ENCODE assay signal across 19 mouse cellular contexts in genomic region chr1:173381436-173381835, GRCm38 (mm10). TPM values are rescaled to one million over a fixed set of nuclear protein-coding genes. Genes with fewer than 3 reads are reported as not detected.
"Had no signal": no experiment of that assay in that cellular context is flagged by ENCODE, and none has a peak within 500 bp of the region (broad histone marks: within the 10 kb centered on the region; RNA-seq: fewer than 3 reads in every experiment).

No protein-coding gene starts in this region.

- H3K4me1 ChIP-seq: liver, embryonic 13.5 days; liver, embryonic 15.5 days; midbrain, embryonic 10.5 days; neural tube, embryonic 13.5 days; stomach, embryonic 15.5 days had no signal

- H3K27me3 ChIP-seq: liver, embryonic 13.5 days; liver, embryonic 15.5 days; neural tube, embryonic 13.5 days; neural tube, embryonic 15.5 days; stomach, embryonic 15.5 days had no signal

- H3K9ac ChIP-seq: liver, embryonic 13.5 days; liver, embryonic 15.5 days; lung, embryonic 14.5 days; neural tube, embryonic 13.5 days; neural tube, embryonic 15.5 days; stomach, embryonic 15.5 days had no signal

- DNase-seq: liver, embryonic 13.5 days; lung, adult 18-20 months; lung, embryonic 14.5 days; lung, postnatal 10 days; lung, postnatal 4 days; midbrain, embryonic 14.5 days; right cerebral cortex, postnatal 14 days; thymus, adult 2 months; thymus, postnatal 25 days; thymus, postnatal 4 days had no signal

- H3K4me2 ChIP-seq: liver, embryonic 13.5 days; liver, embryonic 15.5 days; lung, embryonic 14.5 days; neural tube, embryonic 13.5 days; neural tube, embryonic 15.5 days; stomach, embryonic 15.5 days had no signal

- H3K36me3 ChIP-seq: liver, embryonic 13.5 days; liver, embryonic 15.5 days; midbrain, embryonic 10.5 days; neural tube, embryonic 13.5 days; neural tube, embryonic 15.5 days; stomach, embryonic 15.5 days had no signal

- H3K9me3 ChIP-seq: liver, embryonic 13.5 days; liver, embryonic 15.5 days; midbrain, embryonic 10.5 days; neural tube, embryonic 13.5 days; neural tube, embryonic 15.5 days; stomach, embryonic 15.5 days had no signal

- ATAC-seq: midbrain, embryonic 16.5 days had no signal

- H3K27ac ChIP-seq: liver, embryonic 13.5 days; liver, embryonic 15.5 days; midbrain, embryonic 10.5 days; neural tube, embryonic 13.5 days; neural tube, embryonic 15.5 days; stomach, embryonic 15.5 days; stomach, postnatal 0 days had no signal

- H3K4me3 ChIP-seq: liver, embryonic 13.5 days; liver, embryonic 15.5 days; midbrain, embryonic 10.5 days; myocyte; neural tube, embryonic 13.5 days; neural tube, embryonic 15.5 days; stomach, embryonic 15.5 days had no signal

RNA-seq across cellular contexts. Expression of gene Cadm3, which starts 13.9 kb away (rescaled TPM):
- total RNA-seq: megakaryocyte-erythroid progenitor cell, adult 5-6 weeks had no signal

RNA-seq across cellular contexts. Expression of gene Ackr1, which starts 47.9 kb away (rescaled TPM):
- polyA plus RNA-seq: myocyte had no signal
